Mouse (Mus musculus) lung, postnatal 0 days (tissue): ENCODE data around the gene Fanca. TPM values are rescaled to one million over a fixed set of nuclear protein-coding genes. Genes with fewer than 3 reads are reported as not detected.

Experiments used
- ATAC-seq: fragments of 200-750 bp; cut with Nextera tagmentation; 2 replicates; pipeline ENCODE4 v1.8.0; 2017; ENCODE audit warnings: moderate library complexity
- DNase-seq: peaks from one replicate; pipeline ENCODE4 v3.0.0-alpha.2; 2016; ENCODE audit warnings: low spot score
- H3K27ac ChIP-seq: fragments of 300-500 bp; sonication (generic); 2 replicates; pipeline ENCODE4 v1.5.1; 2014; ENCODE audit warnings: antibody characterized with exemption, mild to moderate bottlenecking, low read length, mixed read lengths
- H3K27me3 ChIP-seq: fragments of 300-500 bp; sonication (generic); replicated peaks from 2 replicates; pipeline ENCODE4 v1.6.1; 2014; ENCODE audit warnings: low read length, mixed read lengths; ENCODE audit not compliant: insufficient read depth
- H3K36me3 ChIP-seq: fragments of 300-500 bp; sonication (generic); 2 replicates; pipeline ENCODE4 v1.6.1; 2014; ENCODE audit warnings: low read length, mixed read lengths; ENCODE audit not compliant: insufficient read depth
- H3K4me1 ChIP-seq: fragments of 300-500 bp; sonication (generic); 2 replicates; pipeline ENCODE4 v1.6.1; 2014; ENCODE audit warnings: antibody characterized with exemption, low read depth, low read length, mixed read lengths; ENCODE audit not compliant: insufficient read depth
- H3K4me2 ChIP-seq: fragments of 300-500 bp; sonication (generic); replicated peaks from 2 replicates; pipeline ENCODE4 v1.6.1; 2014; ENCODE audit warnings: low read depth, mild to moderate bottlenecking, low read length, moderate library complexity, mixed read lengths
- H3K4me3 ChIP-seq: fragments of 300-500 bp; sonication (generic); 2 replicates; pipeline ENCODE4 v1.5.1; 2014; ENCODE audit warnings: low read depth, low read length
- H3K9ac ChIP-seq: fragments of 300-500 bp; sonication (generic); replicated peaks from 2 replicates; pipeline ENCODE4 v1.6.1; 2014; ENCODE audit warnings: low read depth, mild to moderate bottlenecking
- H3K9me3 ChIP-seq: fragments of 300-500 bp; sonication (generic); 2 replicates; pipeline ENCODE4 v1.6.1; 2016; ENCODE audit warnings: low read length, mixed read lengths
- CTCF ChIP-seq: IDR thresholded peaks from 2 replicates; pipeline ENCODE4 v1.5.1; 2016; ENCODE audit warnings: antibody characterized with exemption, mild to moderate bottlenecking
- EP300 ChIP-seq: IDR thresholded peaks from 2 replicates; pipeline ENCODE4 v1.6.1; 2016; ENCODE audit warnings: antibody characterized with exemption, mild to moderate bottlenecking, control low read depth
- WGBS: fragments of 180-500 bp; shearing (Covaris S2); extraction: QIAGEN DNeasy Blood & Tissue Kit; methylation state at CpG from one replicate; pipeline ENCODE4 v1.1.7; 2014; 5-methylcytosine and 5-hydroxymethylcytosine counted together
- polyA plus RNA-seq: library from polyadenylated mRNA; unstranded; fragments of >200 nt; fragmentation: Nextera tagmentation; extraction: Ambion mirVana; gene quantifications from 2 replicates; pipeline ENCODE4 v1.2.1, GENCODE M21; 2015

The Fanca gene
- polyA plus RNA-seq, 1 experiment from 2014 or later: 4.5 TPM

DNA sequence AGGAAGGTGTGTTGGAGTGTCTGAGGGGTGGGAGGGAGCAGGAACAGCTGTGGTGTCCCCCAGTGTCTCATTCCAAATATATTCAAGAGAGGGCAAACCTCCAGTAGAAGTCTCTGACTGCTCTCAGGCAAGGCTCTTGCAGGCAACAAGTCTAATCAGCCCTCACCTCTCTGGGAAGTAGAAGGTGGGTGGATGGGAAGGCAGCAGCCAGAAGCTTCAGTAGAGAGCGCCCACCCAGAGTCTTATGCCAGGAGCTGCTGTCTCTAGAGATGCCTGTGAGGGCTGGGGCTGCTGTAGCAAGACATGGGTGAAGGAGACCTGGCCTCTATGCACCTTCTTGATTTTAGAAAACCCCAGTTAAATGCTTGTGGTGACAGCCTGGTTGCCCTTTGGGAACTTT lies 90.0 kb downstream of the Fanca start:
- ATAC-seq: no peak

GRCm38 (mm10) chr8:123224278-123225266 lies 93.8 kb downstream of the Fanca start, which contains the start of gene Cdk10:
Cdk10 (plus strand) TSS chr8:123224842.
- Histone ChIP-seq H3K9me3 (no peaks in the 10 kb centered on the region), H3K27me3 (no peaks in the 10 kb centered on the region), H3K36me3 (no peaks in the 10 kb centered on the region), H3K4me3 (peak within 1 kb of the TSS; percentile 60), H3K27ac (peak within 1 kb of the TSS; percentile 86), H3K4me1 (peaks cover 3% of the 10 kb centered on the region; the same call in 1 of the 2 replicates), H3K4me2 (peak within 1 kb of the TSS; percentile 91), H3K9ac (peak within 1 kb of the TSS; percentile 81)
- ATAC-seq (peak; percentile 95), DNase-seq (peak; percentile 93)
- TF ChIP-seq EP300 (no peak), CTCF (peak; percentile 13; the same call in 1 of the 2 replicates)
- WGBS: 2% methylated on average over 59 of the region's 59 CpGs

More for the DNA sequence above, 90.0 kb downstream of the Fanca start:
- TF ChIP-seq EP300 (no peak), CTCF (no peak)
- H3K4me2 ChIP-seq: no peak overlapping the region
- WGBS: 100% methylated on average over 1 of the region's 1 CpGs
- no peak overlapping the region for H3K27ac ChIP-seq
- DNase-seq: no peak
- no peaks in the 10 kb centered on the region for H3K27me3 ChIP-seq
- no peak overlapping the region for H3K4me3 ChIP-seq
- peaks cover 3% of the 10 kb centered on the region; the same call in 1 of the 2 replicates for H3K4me1 ChIP-seq
- H3K36me3 ChIP-seq: no peaks in the 10 kb centered on the region
- no peaks in the 10 kb centered on the region for H3K9me3 ChIP-seq
- no peak overlapping the region for H3K9ac ChIP-seq

DNA sequence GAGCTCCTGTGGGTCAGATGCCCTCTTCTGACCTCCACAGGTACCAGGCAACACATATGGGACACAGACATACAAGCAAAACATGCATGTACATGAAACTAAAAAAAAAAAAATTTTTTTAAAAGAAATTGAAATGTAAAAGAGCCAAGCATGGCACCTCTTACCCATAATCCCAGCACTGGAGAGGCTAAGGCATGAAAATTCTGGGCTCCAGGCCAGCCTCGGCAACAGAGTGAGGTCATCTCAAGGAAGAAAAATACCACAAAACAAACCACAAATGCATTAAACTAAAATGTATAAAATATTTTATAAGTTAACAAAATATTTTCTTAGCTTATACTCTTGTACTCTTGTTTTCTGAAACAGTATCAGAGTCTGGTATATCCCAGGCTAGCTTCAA lies 97.5 kb downstream of the Fanca start:
- WGBS: 48% methylated on average over 1 of the region's 1 CpGs
- no peak for ATAC-seq
- TF ChIP-seq CTCF (no peak), EP300 (no peak)
- no peak overlapping the region for H3K9ac ChIP-seq
- no peak for DNase-seq
- no peaks in the 10 kb centered on the region for H3K36me3 ChIP-seq
- no peak overlapping the region for H3K4me2 ChIP-seq
- H3K4me1 ChIP-seq: 0 out of 2 replicates have a peak, but pooled peaks cover 3% of the 10 kb centered on the region
- H3K27ac ChIP-seq: no peak overlapping the region
- no peaks in the 10 kb centered on the region for H3K27me3 ChIP-seq
- H3K4me3 ChIP-seq: no peak overlapping the region
- no peaks in the 10 kb centered on the region for H3K9me3 ChIP-seq

Other genes with a start within 250 kb of the Fanca start
- 1,019 and 1,086 TPM in 2 replicates for gene Rpl13, start 216.2 kb downstream of the Fanca start, polyA plus RNA-seq
- 0.94 and 1.3 TPM in 2 replicates for gene Cpne7, start 201.2 kb downstream of the Fanca start, polyA plus RNA-seq
- gene Sult5a1, start 160.3 kb downstream of the Fanca start, polyA plus RNA-seq: 18.3 TPM in 2 replicates
- gene Dpep1, start 132.3 kb downstream of the Fanca start, polyA plus RNA-seq: 98.1 and 104 TPM in 2 replicates
- 127 and 130 TPM in 2 replicates for gene Chmp1a, start 105.8 kb downstream of the Fanca start, polyA plus RNA-seq
- gene Spata33, start 105.7 kb downstream of the Fanca start, polyA plus RNA-seq: 3.2 and 4.8 TPM in 2 replicates
- 23.4 and 28.3 TPM in 2 replicates for gene Cdk10, start 93.7 kb downstream of the Fanca start, polyA plus RNA-seq
- gene Spata2l, start 82.3 kb downstream of the Fanca start, polyA plus RNA-seq: 4.8 TPM in 2 replicates
- 14.4 and 14.6 TPM in 2 replicates for gene Zfp276, start 64.4 kb downstream of the Fanca start, polyA plus RNA-seq
- 14.0 and 14.3 TPM in 2 replicates for gene Vps9d1, start 64.2 kb downstream of the Fanca start, polyA plus RNA-seq
- gene Spire2, start 14.1 kb upstream of the Fanca start, polyA plus RNA-seq: 1.6 and 2.0 TPM in 2 replicates
- 133 and 144 TPM in 2 replicates for gene Tcf25, start 55.2 kb upstream of the Fanca start, polyA plus RNA-seq
- gene Mc1r, start 88.5 kb upstream of the Fanca start, polyA plus RNA-seq: not detected in 2 replicates
- gene Tubb3, start 92.8 kb upstream of the Fanca start, polyA plus RNA-seq: 0.42 and 0.58 TPM in 2 replicates
- gene Def8, start 105.0 kb upstream of the Fanca start, polyA plus RNA-seq: 11.2 and 11.6 TPM in 2 replicates
- 28.3 and 32.1 TPM in 2 replicates for gene Afg3l1, start 159.3 kb upstream of the Fanca start, polyA plus RNA-seq
- 1.7 and 1.8 TPM in 2 replicates for gene Dbndd1, start 196.9 kb upstream of the Fanca start, polyA plus RNA-seq
- 19.6 and 21.5 TPM in 2 replicates for gene Gas8, start 200.3 kb upstream of the Fanca start, polyA plus RNA-seq